Mouse (Mus musculus) left cerebral cortex, postnatal 10 days (tissue): ENCODE data around the gene Drc7. TPM values are rescaled to one million over a fixed set of nuclear protein-coding genes. Genes with fewer than 3 reads are reported as not detected.
"Not testable (repeated sequence)": the region's sequence is repeated elsewhere in the genome, so short reads cannot be mapped to it uniquely, and the experiment has no call there.

Source experiments
- DNase-seq, 2 experiments: peaks; one replicate each; pipeline ENCODE4 v3.0.0; 2021 to 2022; ENCODE audit warnings: low spot score in 2 of 2, mixed read lengths in 1 of 2; ENCODE audit errors: extremely low spot score in 1 of 2
- intact Hi-C: fragments of 180-260 bp; cut with DNase I; formaldehyde crosslinking; loops from one replicate; pipeline ENCODE4 v1.15.1; 2025
- total RNA-seq, 2 experiments: library from RNA; stranded (reverse); gene quantifications; 2 replicates each; pipeline ENCODE4 v1.2.3; 2021

Gene Drc7
- 1 to 10 TPM in 1 of 2 experiments, under 1 TPM in 1; 0.86 to 1.6 TPM for total RNA-seq

GRCm38 (mm10) chr8:95054927-95055510, at the start of gene Drc7:
Gene Drc7 (plus strand): TSS chr8:95055103.
- peak in 1 of 2 experiments; percentile 29 for DNase-seq

GRCm38 (mm10) chr8:95012442-95012919, 42.4 kb upstream of the Drc7 start:
- intact Hi-C loops, result no loop called here
- DNase-seq, result no peak

More at GRCm38 (mm10) chr8:95054927-95055510, at the start of gene Drc7:
- intact Hi-C loops, result no loop called here

- DNase-seq, result no peak
- intact Hi-C loops, result no loop called here
Observed at GRCm38 (mm10) chr8:95015866-95016265, 39.0 kb upstream of the Drc7 start.

GRCm38 (mm10) chr8:95016684-95017083, 38.2 kb upstream of the Drc7 start:
- intact Hi-C loops, result no loop called here
- no peak for DNase-seq

GRCm38 (mm10) chr8:95017451-95017850, 37.5 kb upstream of the Drc7 start, which contains the start of gene Adgrg3:
Gene Adgrg3 (plus strand): TSS chr8:95017692.
- intact Hi-C loops, result no loop called here
- no peak for DNase-seq

GRCm38 (mm10) chr8:95017969-95018635, 36.8 kb upstream of the Drc7 start:
- intact Hi-C loops, result no loop called here
- no peak for DNase-seq

- no peak for DNase-seq
- intact Hi-C loops, result no loop called here
Observed at GRCm38 (mm10) chr8:95020293-95020777, 34.6 kb upstream of the Drc7 start.

- intact Hi-C loops, result no loop called here
- DNase-seq, result no peak
Observed at GRCm38 (mm10) chr8:95020821-95021220, 34.1 kb upstream of the Drc7 start.

- DNase-seq, result no peak
- intact Hi-C loops, result no loop called here
Observed at GRCm38 (mm10) chr8:95023201-95023600, 31.7 kb upstream of the Drc7 start.

- intact Hi-C loops, result no loop called here
- no peak for DNase-seq
Observed at GRCm38 (mm10) chr8:95024387-95024786, 30.5 kb upstream of the Drc7 start.

- no peak for DNase-seq
- intact Hi-C loops, result no loop called here
Observed at GRCm38 (mm10) chr8:95025421-95025820, 29.5 kb upstream of the Drc7 start.

GRCm38 (mm10) chr8:95028391-95028790, 26.5 kb upstream of the Drc7 start:
- intact Hi-C loops, result not testable (repeated sequence)

GRCm38 (mm10) chr8:95037106-95037925, 17.6 kb upstream of the Drc7 start:
- intact Hi-C loops, result no loop called here
- peak; percentile 60 to 74 for DNase-seq

More at GRCm38 (mm10) chr8:95028391-95028790, 26.5 kb upstream of the Drc7 start:
- DNase-seq, result not testable (repeated sequence)

GRCm38 (mm10) chr8:95041883-95042784, 12.8 kb upstream of the Drc7 start:
- intact Hi-C loops, result no loop called here
- DNase-seq, result peak in 1 of 2 experiments; percentile 5

GRCm38 (mm10) chr8:95044811-95045210, 10.1 kb upstream of the Drc7 start:
- no peak for DNase-seq
- intact Hi-C loops, result no loop called here

- DNase-seq, result no peak
- intact Hi-C loops, result no loop called here
Observed at GRCm38 (mm10) chr8:95046982-95047381, 7.9 kb upstream of the Drc7 start.

GRCm38 (mm10) chr8:95047884-95048680, 6.8 kb upstream of the Drc7 start:
- peak in 1 of 2 experiments; percentile 8 for DNase-seq

GRCm38 (mm10) chr8:95049636-95050035, 5.3 kb upstream of the Drc7 start:
- peak in 1 of 2 experiments; percentile 8 for DNase-seq

More at GRCm38 (mm10) chr8:95047884-95048680, 6.8 kb upstream of the Drc7 start:
- intact Hi-C loops, result no loop called here

More at GRCm38 (mm10) chr8:95049636-95050035, 5.3 kb upstream of the Drc7 start:
- intact Hi-C loops, result no loop called here
